Mouse (Mus musculus) liver, postnatal 0 days (tissue): ENCODE measurements at regions not wholly inside any gene's neighbourhood (a gene's known extent, or its start where the extent isn't known, plus 50 kb on each side); places are given as distances from the start of the nearest gene placed in this dataset.
A peak's percentile ranks its signal among the peaks of the same experiment; 100 is the strongest.

Experiments used
- ATAC-seq: fragments of 200-750 bp; cut with Nextera tagmentation; 2 replicates; pipeline ENCODE4 v1.8.0; 2017; ENCODE audit warnings: mild to moderate bottlenecking, moderate library complexity
- DNase-seq: peaks from one replicate; pipeline ENCODE4 v3.0.0-alpha.2; 2016
- H3K27ac ChIP-seq: fragments of 300-500 bp; sonication (generic); 2 replicates; pipeline ENCODE4 v1.5.1; 2014; ENCODE audit warnings: antibody characterized with exemption, moderate library complexity, mild to moderate bottlenecking, low read depth
- H3K27me3 ChIP-seq: fragments of 300-500 bp; sonication (generic); 2 replicates; pipeline ENCODE4 v1.6.1; 2014; ENCODE audit warnings: low read length, control low read depth, mixed read lengths; ENCODE audit not compliant: insufficient read depth
- H3K36me3 ChIP-seq: fragments of 300-500 bp; sonication (generic); replicated peaks from 2 replicates; pipeline ENCODE4 v1.6.1; 2014; ENCODE audit warnings: mild to moderate bottlenecking, control low read depth, low read length, moderate library complexity, mixed read lengths; ENCODE audit not compliant: insufficient read depth
- H3K4me1 ChIP-seq: fragments of 300-500 bp; sonication (generic); 2 replicates; pipeline ENCODE4 v1.6.1; 2014; ENCODE audit warnings: antibody characterized with exemption, mild to moderate bottlenecking, control low read depth; ENCODE audit not compliant: insufficient read depth
- H3K4me2 ChIP-seq: fragments of 300-500 bp; sonication (generic); 2 replicates; pipeline ENCODE4 v1.6.1; 2014; ENCODE audit warnings: low read depth, mild to moderate bottlenecking, low read length, moderate library complexity, mixed read lengths
- H3K4me3 ChIP-seq: fragments of 300-500 bp; sonication (generic); 2 replicates; pipeline ENCODE4 v1.5.1; 2014; ENCODE audit warnings: low read depth, low read length
- H3K9ac ChIP-seq: fragments of 300-500 bp; sonication (generic); replicated peaks from 2 replicates; pipeline ENCODE4 v1.6.1; 2014; ENCODE audit warnings: mild to moderate bottlenecking, moderate library complexity
- H3K9me3 ChIP-seq: fragments of 300-500 bp; sonication (generic); 2 replicates; pipeline ENCODE4 v1.6.1; 2016; ENCODE audit warnings: mild to moderate bottlenecking, control low read depth, low read length, mixed read lengths
- CTCF ChIP-seq: sonication (generic); IDR thresholded peaks from 2 replicates; pipeline ENCODE4 v1.5.1; 2016; ENCODE audit warnings: antibody characterized with exemption, low read depth
- EP300 ChIP-seq: IDR thresholded peaks from 2 replicates; pipeline ENCODE4 v1.6.1; 2016; ENCODE audit warnings: antibody characterized with exemption, low read depth, mild to moderate bottlenecking
- WGBS: fragments of 180-500 bp; shearing (Covaris S2); extraction: QIAGEN DNeasy Blood & Tissue Kit; methylation state at CpG from one replicate; pipeline ENCODE4 v1.1.7; 2014; ENCODE audit not compliant: insufficient replicate concordance; 5-methylcytosine and 5-hydroxymethylcytosine counted together

DNA sequence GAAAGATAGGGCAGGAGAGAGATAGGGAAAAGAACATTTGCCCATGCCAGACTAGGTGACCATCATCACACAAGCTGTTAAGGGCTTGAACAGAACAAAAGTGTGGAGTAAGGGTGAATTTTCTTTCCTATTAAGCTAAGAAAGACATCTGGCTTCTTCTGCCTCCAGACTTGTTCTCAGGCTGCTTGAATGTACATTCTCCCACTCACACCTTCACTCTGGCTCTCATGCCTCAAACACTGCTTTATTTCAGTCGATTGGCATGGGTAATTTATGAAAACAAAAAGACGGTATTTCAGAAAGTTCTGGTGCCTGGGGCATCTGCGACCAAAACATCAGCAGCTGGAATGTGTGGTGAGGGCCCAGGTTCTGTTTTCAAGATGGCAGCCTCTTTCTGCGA is 79.1 kb downstream of the Ifi44 start:
- DNase-seq = no peak
- Histone ChIP-seq H3K9ac (no peak overlapping the region), H3K4me3 (no peak overlapping the region), H3K27me3 (no peaks in the 10 kb centered on the region), H3K4me2 (no peak overlapping the region), H3K4me1 (no peaks in the 10 kb centered on the region), H3K27ac (no peak overlapping the region), H3K36me3 (no peaks in the 10 kb centered on the region), H3K9me3 (no peaks in the 10 kb centered on the region)
- no peak for TF ChIP-seq EP300
- no peak for TF ChIP-seq CTCF
- no peak for ATAC-seq
- WGBS = 71% methylated on average over 4 of the region's 4 CpGs

- no peaks in the 10 kb centered on the region for H3K27me3 ChIP-seq
- ATAC-seq = no peak
- 74% methylated on average over 5 of the region's 5 CpGs for WGBS
- no peaks in the 10 kb centered on the region for H3K4me1 ChIP-seq
- H3K27ac ChIP-seq = no peak overlapping the region
- H3K4me2 ChIP-seq = no peak overlapping the region
- no peak for DNase-seq
- H3K4me3 ChIP-seq = no peak overlapping the region
- no peaks in the 10 kb centered on the region for H3K36me3 ChIP-seq
- no peak overlapping the region for H3K9ac ChIP-seq
- H3K9me3 ChIP-seq = no peaks in the 10 kb centered on the region
- TF ChIP-seq EP300 = no peak
- TF ChIP-seq CTCF = no peak
These were observed 96.5 kb downstream of the Ifi44 start for GRCm38 (mm10) chr3:151653298-151653697.

- 81% methylated on average over 7 of the region's 7 CpGs for WGBS
- DNase-seq (no peak), ATAC-seq (no peak)
- H3K4me3 ChIP-seq = no peak overlapping the region
- H3K36me3 ChIP-seq = no peaks in the 10 kb centered on the region
- no peak overlapping the region for H3K4me2 ChIP-seq
- H3K4me1 ChIP-seq = no peaks in the 10 kb centered on the region
- H3K27me3 ChIP-seq = no peaks in the 10 kb centered on the region
- no peaks in the 10 kb centered on the region for H3K9me3 ChIP-seq
- H3K27ac ChIP-seq = no peak overlapping the region
- H3K9ac ChIP-seq = no peak overlapping the region
- TF ChIP-seq EP300 (no peak), CTCF (no peak)
These were observed 98.2 kb downstream of the Ifi44 start for GRCm38 (mm10) chr3:151651524-151651923.

- no peaks in the 10 kb centered on the region for H3K27me3 ChIP-seq
- H3K4me3 ChIP-seq = no peak overlapping the region
- H3K4me2 ChIP-seq = no peak overlapping the region
- H3K4me1 ChIP-seq = no peaks in the 10 kb centered on the region
- H3K36me3 ChIP-seq = no peaks in the 10 kb centered on the region
- H3K9ac ChIP-seq = no peak overlapping the region
- TF ChIP-seq EP300 (no peak), CTCF (no peak)
- no peak for ATAC-seq
- WGBS = 64% methylated on average over 10 of the region's 10 CpGs
- no peak overlapping the region for H3K27ac ChIP-seq
- no peak for DNase-seq
- no peaks in the 10 kb centered on the region for H3K9me3 ChIP-seq
These were observed 102.1 kb downstream of the Ifi44 start for GRCm38 (mm10) chr3:151647637-151648036.

- WGBS = 82% methylated on average over 5 of the region's 5 CpGs
These were observed 110.2 kb downstream of the Ifi44 start for GRCm38 (mm10) chr3:151639431-151640111.

DNA sequence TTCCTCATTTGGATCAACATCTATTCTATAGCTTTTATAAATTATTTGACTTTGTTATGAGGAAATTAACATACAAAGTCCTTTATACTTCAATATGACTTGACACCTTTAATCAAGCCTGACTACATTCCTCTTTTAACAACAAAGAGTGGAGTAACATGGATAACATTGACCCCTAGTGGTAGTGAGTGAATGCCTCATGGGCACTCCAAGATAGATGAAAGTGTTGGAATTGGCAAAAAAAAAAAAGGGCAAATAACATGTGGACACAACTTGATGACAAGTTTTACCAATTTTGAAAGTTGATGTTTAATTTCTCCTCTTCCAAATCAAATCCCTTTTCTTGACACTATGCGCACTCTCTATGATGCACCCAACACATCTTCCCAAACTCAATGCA is 111.4 kb downstream of the Ifi44 start:
- no peaks in the 10 kb centered on the region for H3K9me3 ChIP-seq
- H3K9ac ChIP-seq = no peak overlapping the region
- no peaks in the 10 kb centered on the region for H3K27me3 ChIP-seq
- peak; percentile 15; the same call in 1 of the 2 replicates for TF ChIP-seq CTCF
- no peak for TF ChIP-seq EP300
- no peak overlapping the region for H3K4me3 ChIP-seq
- ATAC-seq (no peak), DNase-seq (no peak)
- WGBS = 83% methylated on average over 1 of the region's 1 CpGs
- no peaks in the 10 kb centered on the region for H3K4me1 ChIP-seq
- H3K27ac ChIP-seq = no peak overlapping the region
- no peaks in the 10 kb centered on the region for H3K36me3 ChIP-seq
- no peak overlapping the region for H3K4me2 ChIP-seq

More at GRCm38 (mm10) chr3:151639431-151640111, 110.2 kb downstream of the Ifi44 start:
- ATAC-seq (no peak), DNase-seq (no peak)
- TF ChIP-seq EP300 (no peak), CTCF (no peak)
- no peak overlapping the region for H3K27ac ChIP-seq
- no peaks in the 10 kb centered on the region for H3K9me3 ChIP-seq
- H3K4me3 ChIP-seq = no peak overlapping the region
- no peak overlapping the region for H3K9ac ChIP-seq
- H3K4me2 ChIP-seq = no peak overlapping the region
- H3K36me3 ChIP-seq = no peaks in the 10 kb centered on the region
- H3K27me3 ChIP-seq = no peaks in the 10 kb centered on the region
- H3K4me1 ChIP-seq = no peaks in the 10 kb centered on the region

GRCm38 (mm10) chr3:151610954-151611353 is 138.8 kb downstream of the Ifi44 start:
- H3K27me3 ChIP-seq = no peaks in the 10 kb centered on the region
- H3K27ac ChIP-seq = no peak overlapping the region
- ATAC-seq = no peak
- no peak overlapping the region for H3K9ac ChIP-seq
- DNase-seq = no peak
- H3K4me3 ChIP-seq = no peak overlapping the region
- no peaks in the 10 kb centered on the region for H3K9me3 ChIP-seq
- H3K4me1 ChIP-seq = no peaks in the 10 kb centered on the region
- TF ChIP-seq CTCF = no peak
- TF ChIP-seq EP300 = no peak
- no peak overlapping the region for H3K4me2 ChIP-seq
- H3K36me3 ChIP-seq = no peaks in the 10 kb centered on the region
- WGBS = 64% methylated on average over 4 of the region's 4 CpGs
